Mouse (Mus musculus) layer of hippocampus, adult 11-12 months (tissue): ENCODE measurements around the gene Slc44a5.

ENCODE experiments used
- DNase-seq: peaks from one replicate; pipeline ENCODE4 v3.0.0; 2022; ENCODE audit warnings: low spot score

The Slc44a5 gene

DNA sequence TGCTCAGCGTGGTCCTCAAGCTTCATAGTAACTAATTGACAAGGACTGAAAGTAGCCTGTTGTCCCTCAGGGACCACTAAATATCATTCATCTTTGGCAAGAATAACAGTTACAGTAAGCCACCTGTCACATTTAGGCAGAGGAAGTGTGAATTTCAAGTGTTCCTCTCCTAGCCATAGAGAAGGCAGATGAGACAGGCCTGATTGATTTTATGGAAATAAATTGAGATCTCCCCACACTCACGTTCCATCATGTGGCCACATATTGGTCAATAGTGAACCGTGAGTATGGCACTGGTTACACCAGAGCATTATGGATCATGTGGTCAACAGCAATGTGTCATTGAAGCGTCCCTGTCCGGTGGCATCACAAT, 199.3 kb downstream of the Slc44a5 start:
- no peak for DNase-seq

DNA sequence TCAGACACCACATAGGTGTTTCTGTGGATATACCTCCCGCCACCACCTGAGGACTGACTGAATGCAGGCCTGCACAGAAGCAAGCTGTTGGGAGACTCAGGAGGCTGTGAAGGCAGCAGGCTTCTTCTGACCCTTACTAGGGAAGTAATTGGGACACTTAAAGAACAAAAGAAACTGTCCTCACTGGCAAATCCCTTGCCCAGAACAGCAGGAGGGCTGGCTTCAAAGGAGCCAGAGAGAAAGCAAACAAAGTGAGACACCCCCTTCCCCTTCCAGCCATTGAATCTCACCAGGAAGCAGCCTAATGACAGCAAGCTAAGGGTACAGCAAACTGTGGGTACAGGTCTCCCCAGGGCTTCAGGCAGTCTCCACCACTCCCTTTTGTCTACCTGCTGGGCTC, 200.3 kb downstream of the Slc44a5 start:
- no peak for DNase-seq

- DNase-seq = no peak
These were observed 200.8 kb downstream of the Slc44a5 start for GRCm38 (mm10) chr3:154174031-154174430.

GRCm38 (mm10) chr3:154174766-154175165, 201.5 kb downstream of the Slc44a5 start:
- no peak for DNase-seq

DNA sequence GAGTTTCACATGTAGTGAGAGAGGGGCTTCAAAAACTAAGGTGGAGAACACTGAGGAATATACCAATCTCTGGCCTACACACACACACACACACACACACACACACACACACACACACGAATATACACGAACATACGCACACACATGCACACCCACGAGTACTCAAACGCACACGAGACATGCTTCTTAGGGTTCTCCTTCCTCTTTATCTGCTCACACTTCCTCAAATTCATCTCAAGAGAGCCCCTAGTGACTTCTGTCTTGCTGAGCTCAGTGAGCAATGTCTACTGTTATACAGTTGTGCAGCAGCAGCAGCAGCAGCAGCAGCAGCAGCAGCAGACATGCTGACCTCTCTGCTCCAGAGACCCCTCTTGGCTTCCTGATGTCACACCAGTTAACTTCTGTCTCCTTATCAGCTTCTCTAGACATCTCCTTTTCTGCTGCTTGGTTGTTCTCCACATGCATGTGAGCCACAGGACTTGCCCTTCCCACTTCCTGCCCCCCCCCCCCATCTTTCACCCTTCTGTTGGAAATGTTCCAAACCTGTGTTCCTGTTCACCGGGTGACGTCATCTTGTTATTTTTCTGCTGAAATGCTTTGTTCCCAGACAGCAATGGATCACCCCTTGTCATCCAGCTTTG, 204.5 kb downstream of the Slc44a5 start:
- DNase-seq = no peak

GRCm38 (mm10) chr3:154179423-154179920, 206.2 kb downstream of the Slc44a5 start:
- no peak for DNase-seq

DNA sequence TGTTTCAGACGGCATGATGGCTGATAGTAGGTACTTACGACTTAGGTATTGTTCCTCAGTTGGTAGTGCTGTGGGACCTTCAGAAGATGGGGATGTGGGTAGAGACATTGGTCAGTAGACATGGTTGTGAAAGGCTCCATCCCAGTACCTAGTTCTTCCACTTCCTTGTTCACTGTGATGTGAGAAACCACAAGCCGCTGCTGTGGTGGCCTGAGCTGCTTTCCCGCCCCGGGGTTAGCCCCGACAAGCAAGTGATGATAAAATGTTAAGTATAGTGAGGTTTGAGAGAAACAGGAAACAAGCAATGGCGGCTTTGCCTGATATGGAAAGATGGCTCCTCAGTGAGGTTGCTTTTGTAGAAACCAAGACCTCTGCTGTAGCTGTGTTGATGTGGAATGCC, 209.8 kb downstream of the Slc44a5 start:
- no peak for DNase-seq

- no peak for DNase-seq
These were observed 210.7 kb downstream of the Slc44a5 start for GRCm38 (mm10) chr3:154183957-154184356.

GRCm38 (mm10) chr3:154188668-154189067, 215.4 kb downstream of the Slc44a5 start:
- peak; percentile 27 for DNase-seq

DNA sequence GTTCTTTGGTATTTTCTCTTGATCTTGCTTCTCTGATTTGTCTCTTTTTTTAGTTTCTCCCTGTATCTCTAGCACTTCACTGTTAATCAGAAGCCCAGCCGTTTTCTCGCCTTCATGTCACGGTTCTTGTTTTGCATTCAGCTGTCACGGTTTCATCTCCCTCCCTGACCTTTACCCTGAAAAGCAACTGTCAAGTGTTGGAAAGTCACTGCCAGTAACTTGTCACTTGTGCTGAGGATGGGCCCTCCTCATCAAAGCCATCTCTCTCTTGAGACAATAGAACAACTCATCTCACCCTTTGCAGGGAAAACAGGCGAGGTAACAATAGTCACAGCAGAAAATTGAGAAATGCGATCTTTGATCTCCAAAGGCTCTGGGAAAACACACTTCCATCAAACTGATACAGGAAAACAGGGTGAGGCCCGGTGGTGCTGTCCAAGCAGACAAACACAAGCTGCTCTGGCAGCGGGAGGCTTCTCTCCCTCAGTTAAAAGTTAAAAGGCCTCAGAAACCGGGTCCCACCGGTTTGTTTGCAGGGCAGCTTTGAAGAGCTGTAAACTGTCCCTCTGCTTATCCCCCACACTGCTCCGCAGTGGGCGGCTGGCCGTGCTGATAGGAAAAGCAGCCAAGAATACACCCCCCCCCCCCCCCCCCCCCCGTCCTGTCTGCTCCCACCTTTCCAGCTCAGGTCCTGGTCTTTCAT, 219.2 kb downstream of the Slc44a5 start:
- DNase-seq = no peak

DNA sequence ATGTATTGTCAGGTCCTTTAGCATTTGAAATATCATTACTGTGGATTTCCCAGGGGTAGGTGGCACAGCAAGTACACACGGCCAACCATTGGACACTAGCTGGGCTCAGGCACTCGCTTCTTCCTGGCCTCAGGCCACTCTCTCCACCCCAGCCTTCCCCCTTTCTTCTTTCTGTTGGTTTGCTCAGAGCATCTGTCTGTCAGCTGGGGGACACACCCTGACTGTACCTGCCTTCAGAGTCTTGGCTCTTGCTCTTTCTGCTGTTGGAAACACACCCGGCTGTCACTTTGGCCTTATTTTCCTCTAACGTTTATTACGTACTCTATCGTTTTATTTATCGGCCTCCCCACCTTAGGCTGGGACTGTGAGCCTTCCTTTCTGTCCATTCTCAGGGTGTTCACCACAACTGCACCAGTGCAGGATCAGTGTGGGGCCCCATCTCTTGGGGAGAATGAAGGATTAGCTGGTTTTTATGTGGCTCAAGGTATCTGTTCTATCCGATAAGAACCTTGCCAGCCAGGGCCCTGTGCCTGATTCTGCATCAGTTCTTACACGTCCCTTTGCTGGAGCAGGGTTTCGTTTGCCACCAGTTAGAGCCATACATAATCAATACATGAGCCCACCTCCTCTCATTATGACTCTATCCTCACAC, 220.1 kb downstream of the Slc44a5 start:
- DNase-seq = no peak

DNA sequence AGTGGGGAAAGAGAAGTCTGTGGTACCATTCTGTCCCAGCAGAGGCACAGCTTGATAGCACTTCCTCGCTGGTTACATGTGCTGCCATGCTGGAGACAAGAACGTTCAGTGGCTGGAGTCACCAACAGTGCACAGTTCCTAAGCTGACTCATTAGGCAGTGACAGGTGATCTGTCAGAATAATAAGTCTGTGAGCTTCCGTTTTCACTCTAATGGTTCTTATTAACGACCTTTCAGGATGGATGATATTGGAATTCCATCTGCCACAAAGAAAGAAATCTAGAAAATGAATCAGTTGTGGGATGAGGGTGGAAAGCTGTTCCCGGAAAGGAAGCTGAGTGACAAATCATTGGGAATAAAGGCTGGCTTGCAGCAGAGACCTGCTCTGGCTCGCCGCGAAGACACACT, 227.2 kb downstream of the Slc44a5 start:
- no peak for DNase-seq

- DNase-seq = no peak
These were observed 228.6 kb downstream of the Slc44a5 start for GRCm38 (mm10) chr3:154201796-154202195.

GRCm38 (mm10) chr3:154202383-154202782, 229.1 kb downstream of the Slc44a5 start:
- DNase-seq = no peak

- no peak for DNase-seq
These were observed 235.2 kb downstream of the Slc44a5 start for GRCm38 (mm10) chr3:154208479-154208878.

DNA sequence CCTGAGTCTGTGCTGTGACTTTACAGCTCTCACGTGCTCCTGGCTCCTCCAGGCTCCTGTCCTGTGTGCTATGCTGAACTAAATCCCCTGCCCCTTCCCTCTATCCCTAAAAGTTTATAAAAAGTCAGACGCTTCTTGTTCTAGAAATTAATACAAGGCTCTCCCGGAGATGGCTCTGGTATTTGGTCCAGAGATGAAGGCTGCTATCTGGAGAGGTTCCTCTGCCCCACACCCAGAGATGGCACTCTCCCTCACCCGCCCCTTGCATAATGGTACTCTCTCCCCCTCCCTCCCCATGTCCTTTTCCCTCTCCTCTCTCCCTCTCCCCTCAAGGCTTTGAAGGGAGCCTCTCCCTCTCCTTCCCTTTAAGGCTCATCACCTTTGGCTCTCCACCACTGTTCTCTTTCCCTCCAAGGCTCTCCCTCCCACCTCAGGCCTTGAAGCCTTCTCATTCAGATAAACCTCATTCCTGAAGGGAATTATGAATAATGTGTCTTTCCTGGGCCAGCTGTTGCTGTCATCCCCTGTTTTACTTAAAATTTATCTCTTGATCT, 236.0 kb downstream of the Slc44a5 start:
- no peak for DNase-seq

GRCm38 (mm10) chr3:154209776-154210430, 236.7 kb downstream of the Slc44a5 start:
- DNase-seq = no peak

DNA sequence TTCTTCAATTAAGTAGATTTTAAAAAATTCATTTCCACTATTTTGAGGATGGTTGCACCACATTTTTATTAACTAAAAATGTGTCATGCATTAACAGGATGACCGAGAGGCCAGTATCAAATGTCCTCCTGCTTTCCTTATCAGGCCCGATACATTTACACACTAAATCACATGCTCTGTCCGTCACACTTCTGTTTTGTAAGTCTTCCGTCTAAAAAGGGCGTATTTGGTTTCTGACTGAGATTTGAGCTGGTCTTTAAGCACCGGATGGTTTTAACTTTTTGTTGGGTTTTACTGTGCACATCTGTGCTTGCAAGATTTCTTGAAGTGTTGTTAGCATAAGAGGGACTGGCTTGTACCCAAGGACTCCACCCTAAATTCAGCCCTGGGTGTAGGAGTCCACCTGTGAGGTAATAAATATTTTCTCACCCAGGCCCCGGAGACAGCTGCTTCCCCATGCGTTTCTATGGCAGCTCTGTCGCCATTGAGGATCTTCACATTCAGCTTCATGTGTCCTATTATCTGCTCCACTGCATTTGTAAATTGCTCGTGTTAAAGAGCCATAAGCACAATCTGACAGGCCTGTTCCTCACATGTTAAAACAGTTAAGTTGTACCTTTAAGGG, 237.3 kb downstream of the Slc44a5 start:
- no peak for DNase-seq

DNA sequence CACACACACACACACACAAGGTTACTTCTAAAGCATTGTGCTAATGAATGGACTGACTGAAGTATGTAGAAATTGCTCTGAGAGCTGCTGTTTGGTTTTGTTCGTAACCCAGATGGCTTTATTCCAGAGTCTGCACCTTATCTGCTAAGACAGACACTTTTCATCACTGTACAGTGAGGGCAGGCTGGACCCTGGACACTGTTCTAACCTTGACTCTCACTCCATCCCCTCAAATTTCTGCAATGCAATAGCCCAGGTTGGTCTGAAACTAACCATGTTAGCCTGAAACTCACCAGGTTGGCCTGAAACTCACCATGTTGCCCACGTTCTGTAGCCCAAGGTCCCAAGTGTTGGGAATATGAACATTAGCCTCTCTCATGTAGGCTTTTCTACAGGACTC, 239.3 kb downstream of the Slc44a5 start:
- no peak for DNase-seq

- no peak for DNase-seq
These were observed 242.1 kb downstream of the Slc44a5 start for GRCm38 (mm10) chr3:154215309-154215708.

GRCm38 (mm10) chr3:154215779-154216178, 242.5 kb downstream of the Slc44a5 start:
- no peak for DNase-seq

GRCm38 (mm10) chr3:154222141-154222591, 248.9 kb downstream of the Slc44a5 start:
- no peak for DNase-seq
